Mouse (Mus musculus): ENCODE data around the gene Nsg2. TPM values are rescaled to one million over a fixed set of nuclear protein-coding genes. Genes with fewer than 3 reads are reported as not detected.

Nsg2 gene
- total RNA-seq, 2 experiments from 2014 or later: 682 to 735 TPM

DNA sequence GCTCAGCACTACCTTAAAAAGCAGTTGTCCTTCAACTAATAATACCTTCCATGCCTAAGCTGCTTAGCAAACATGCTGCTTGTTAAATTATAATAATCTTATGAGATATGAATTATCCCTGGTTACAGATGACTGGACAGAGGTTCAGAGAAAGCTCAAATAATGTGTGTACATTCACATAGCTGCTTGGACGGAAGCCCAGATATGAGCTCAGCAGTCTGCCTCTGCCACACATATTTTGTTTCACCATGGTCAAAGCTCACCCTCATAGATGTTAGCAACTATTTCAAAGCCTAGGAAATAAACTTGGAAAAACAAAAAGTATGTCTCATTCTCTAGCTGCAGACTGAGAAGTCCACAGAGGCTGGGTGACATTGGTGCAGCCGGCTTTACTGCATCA lies 74.9 kb downstream of the Nsg2 start:
- no peak for DNase-seq (ENCODE audit: extremely low spot score in 1 of 2, low spot score in 1 of 2)

DNA sequence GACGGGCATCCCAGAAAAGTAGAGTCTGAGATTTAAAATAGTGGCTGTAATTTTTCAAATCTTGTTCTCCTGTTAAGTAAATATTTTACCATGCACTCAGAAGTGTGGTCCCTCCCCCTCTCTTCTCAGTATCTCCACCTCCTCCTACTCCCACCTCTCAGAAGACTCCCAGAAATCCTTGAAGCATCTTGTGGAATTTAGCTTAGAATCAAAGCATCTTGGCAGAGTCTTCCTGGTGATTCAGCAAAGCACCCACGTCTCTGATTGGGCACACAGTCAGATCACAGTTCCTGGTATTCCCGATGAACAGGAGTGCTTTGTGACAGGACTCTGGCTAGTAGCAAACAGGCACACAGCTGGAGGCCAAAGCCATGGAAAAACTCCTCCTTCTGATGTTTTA lies 83.2 kb downstream of the Nsg2 start:
- no peak for DNase-seq (ENCODE audit: extremely low spot score in 1 of 2, low spot score in 1 of 2)

GRCm38 (mm10) chr11:32086525-32086924 lies 86.3 kb downstream of the Nsg2 start:
- no peak for DNase-seq (ENCODE audit: extremely low spot score in 1 of 2, low spot score in 1 of 2)

- peak; percentile 57 to 59 for DNase-seq (ENCODE audit: extremely low spot score in 1 of 2, low spot score in 1 of 2)
Observed at GRCm38 (mm10) chr11:32087376-32087775, 87.1 kb downstream of the Nsg2 start.

GRCm38 (mm10) chr11:32087779-32088442 lies 87.6 kb downstream of the Nsg2 start:
- DNase-seq (ENCODE audit: extremely low spot score in 1 of 2, low spot score in 1 of 2): no peak

DNA sequence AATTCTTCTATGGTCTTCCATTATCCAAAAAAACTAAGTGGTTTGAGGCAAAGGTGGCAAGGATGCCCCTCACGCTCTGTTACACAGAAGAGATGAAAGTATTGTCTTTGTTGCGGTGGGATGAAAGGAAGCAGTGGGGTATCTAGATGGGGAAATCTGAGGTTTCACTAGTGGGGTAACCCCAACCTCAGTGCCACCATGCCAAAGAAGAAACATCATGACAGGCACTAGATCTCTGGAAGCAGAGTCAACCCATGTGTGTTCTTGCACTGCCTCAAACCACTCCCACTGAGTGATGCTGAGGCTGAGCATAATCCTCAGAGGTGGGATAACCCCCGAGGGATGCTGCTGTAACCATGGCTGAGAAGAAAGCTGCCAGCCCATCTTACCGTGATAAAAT lies 95.5 kb downstream of the Nsg2 start:
- no peak for DNase-seq (ENCODE audit: extremely low spot score in 1 of 2, low spot score in 1 of 2)

GRCm38 (mm10) chr11:32096346-32096745 lies 96.1 kb downstream of the Nsg2 start:
- DNase-seq (ENCODE audit: extremely low spot score in 1 of 2, low spot score in 1 of 2): no peak

DNA sequence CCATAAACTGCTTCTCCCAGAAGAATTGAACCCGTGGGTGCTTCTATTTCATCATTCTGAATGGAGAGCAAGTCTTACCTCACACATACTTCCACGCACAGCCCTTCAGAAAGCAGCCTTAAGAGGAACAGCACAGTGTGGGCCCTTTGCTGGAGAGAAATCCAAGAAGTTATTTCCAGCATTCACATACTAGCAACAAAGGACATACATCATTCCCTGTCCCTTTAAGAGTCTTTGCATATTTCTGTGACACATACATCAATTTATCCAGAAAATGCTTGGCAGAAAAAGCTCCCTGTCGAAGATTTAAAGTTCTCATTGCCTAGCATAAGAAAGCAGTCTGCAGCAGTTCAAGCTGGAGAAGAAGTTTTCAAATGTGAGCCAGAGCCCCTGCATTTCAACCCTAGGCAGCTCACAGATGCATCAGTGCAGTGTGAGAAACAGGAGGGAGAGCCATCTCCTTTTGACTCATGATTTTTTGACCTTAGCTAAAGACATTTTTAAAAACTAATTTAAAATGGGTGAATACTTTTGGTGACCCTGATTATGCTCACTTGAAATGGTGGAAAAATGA lies 100.9 kb downstream of the Nsg2 start:
- DNase-seq (ENCODE audit: extremely low spot score in 1 of 2, low spot score in 1 of 2): no peak

DNA sequence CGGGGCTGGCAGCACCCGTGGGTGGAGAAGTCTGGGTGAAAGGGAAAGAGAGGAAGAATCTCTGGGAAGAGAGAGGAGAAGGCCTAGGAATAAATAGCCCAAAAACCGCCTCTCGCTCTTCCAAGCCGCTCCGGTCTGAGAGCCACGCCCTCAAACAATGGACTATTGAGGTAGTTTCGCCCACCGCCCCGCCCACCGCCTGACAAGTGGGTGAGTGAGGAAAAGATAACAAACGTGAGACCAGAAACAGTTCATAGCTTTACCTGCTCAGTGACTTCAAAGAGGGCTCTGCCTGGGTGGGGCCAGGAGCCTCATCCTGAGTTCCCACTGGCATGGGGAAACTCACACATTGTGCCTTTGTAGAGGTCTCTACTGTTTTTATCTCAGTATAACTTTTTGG lies 102.7 kb downstream of the Nsg2 start:
- DNase-seq (ENCODE audit: extremely low spot score in 1 of 2, low spot score in 1 of 2): no peak

DNA sequence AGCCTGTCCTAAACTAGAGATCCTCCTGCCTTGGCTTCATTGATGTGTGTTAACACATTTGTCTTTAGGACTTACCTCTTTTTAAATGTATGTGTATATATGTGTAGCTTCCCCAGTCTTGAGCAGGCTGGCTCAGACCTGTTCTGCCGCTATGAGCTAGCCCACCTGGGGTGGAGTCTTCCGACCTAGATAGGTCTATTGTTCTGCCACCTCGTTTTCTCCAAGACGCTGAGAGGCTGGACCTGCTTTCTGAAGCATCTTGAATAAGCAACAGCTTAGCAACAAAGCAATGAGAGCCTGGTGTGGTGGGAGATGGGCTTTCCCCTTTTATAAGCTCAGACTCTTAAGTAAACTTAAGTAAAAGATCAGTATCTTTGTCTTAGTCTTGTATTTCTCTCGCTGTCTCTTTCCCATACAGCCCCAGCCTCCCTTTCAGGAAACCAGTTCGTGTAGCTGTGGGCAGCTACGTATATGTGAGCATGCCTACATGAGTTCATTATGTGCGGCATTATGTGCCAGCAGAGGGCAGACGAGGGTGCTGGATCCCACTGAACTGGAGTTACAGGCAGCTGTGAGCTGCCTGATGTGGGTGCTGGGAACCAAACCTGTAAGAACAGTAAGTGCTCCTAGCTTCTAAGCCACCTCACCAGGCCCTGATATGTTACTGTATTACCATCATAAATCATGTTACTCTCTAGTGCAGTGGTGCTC lies 104.3 kb downstream of the Nsg2 start:
- DNase-seq (ENCODE audit: extremely low spot score in 1 of 2, low spot score in 1 of 2): no peak

- no peak for DNase-seq (ENCODE audit: extremely low spot score in 1 of 2, low spot score in 1 of 2)
Observed at GRCm38 (mm10) chr11:32105750-32106646, 105.7 kb downstream of the Nsg2 start.

DNA sequence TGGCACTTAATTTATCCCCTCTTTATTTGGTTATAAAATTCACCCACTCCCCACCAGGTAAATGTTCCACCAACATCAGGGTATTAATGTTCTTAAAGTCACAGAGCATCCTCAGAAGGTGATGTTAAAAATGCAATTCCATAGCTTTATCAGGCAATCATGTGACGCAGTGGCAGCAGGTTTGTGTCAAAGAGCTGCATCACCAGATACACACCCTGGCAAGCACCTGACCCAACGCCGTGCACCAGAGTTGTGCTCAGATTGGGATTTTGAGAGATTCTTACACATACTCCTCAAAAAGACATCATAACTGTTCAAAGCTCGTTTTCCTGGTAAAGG lies 106.4 kb downstream of the Nsg2 start:
- DNase-seq (ENCODE audit: extremely low spot score in 1 of 2, low spot score in 1 of 2): no peak

DNA sequence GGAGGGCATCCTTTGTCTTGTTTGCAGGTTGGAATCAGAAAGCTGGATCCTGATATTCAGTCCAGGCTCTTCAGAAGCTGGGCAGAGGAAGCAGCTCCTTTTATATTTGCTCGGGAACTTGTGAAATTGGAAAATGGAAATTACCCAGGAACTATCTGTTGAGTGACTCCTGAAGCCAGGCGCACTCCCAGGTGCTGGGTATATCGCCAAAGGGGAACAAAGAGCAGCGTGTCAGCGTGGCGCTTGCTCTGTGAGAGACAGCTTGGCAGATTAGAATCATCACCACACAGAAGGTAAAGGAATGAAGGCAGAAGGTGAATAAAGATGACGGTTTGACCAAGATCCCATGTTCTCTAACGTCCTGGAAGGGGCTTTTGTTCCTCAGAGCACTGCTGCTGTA lies 108.2 kb downstream of the Nsg2 start:
- DNase-seq (ENCODE audit: extremely low spot score in 1 of 2, low spot score in 1 of 2): no peak

Other genes starting within 250 kb of the Nsg2 start
- gene Cpeb4, start 128.3 kb upstream of the Nsg2 start, total RNA-seq (2021): 100 to 1,000 TPM; 134 to 156 TPM
- under 1 TPM in 1 of 2 experiments, not detected in 1; 0.12 TPM for gene 4930524B15Rik, start 34.9 kb upstream of the Nsg2 start, total RNA-seq (2021)
- not detected for gene Il9r, start 199.8 kb downstream of the Nsg2 start, total RNA-seq (2021)
- gene Snrnp25, start 205.0 kb downstream of the Nsg2 start, total RNA-seq (2021): 10 to 100 TPM; 21.2 to 26.9 TPM
- 10 to 100 TPM; 14.0 to 18.3 TPM for gene Rhbdf1, start 221.8 kb downstream of the Nsg2 start, total RNA-seq (2021)
- 10 to 100 TPM; 18.1 to 19.9 TPM for gene Mpg, start 226.0 kb downstream of the Nsg2 start, total RNA-seq (2021)